Mouse (Mus musculus) splenic B cell, adult 2 months (primary cell): Measurements from ENCODE around the gene Plekhh3.

Source experiments
- DNase-seq: peaks from one replicate; pipeline ENCODE4 v3.0.0-alpha.2; 2011; ENCODE audit warnings: low read depth, low spot score
- H3K27me3 ChIP-seq: 2 replicates; pipeline ENCODE4 v1.6.1; 2012; ENCODE audit warnings: mild to moderate bottlenecking, low read length, moderate library complexity, mixed read lengths; ENCODE audit not compliant: control insufficient read depth, poor library complexity, insufficient read depth, severe bottlenecking
- H3K36me3 ChIP-seq: 2 replicates; pipeline ENCODE4 v1.6.1; 2012; ENCODE audit warnings: mild to moderate bottlenecking, low read length, moderate library complexity, mixed read lengths; ENCODE audit not compliant: control insufficient read depth, poor library complexity, insufficient read depth, severe bottlenecking

Gene Plekhh3

DNA sequence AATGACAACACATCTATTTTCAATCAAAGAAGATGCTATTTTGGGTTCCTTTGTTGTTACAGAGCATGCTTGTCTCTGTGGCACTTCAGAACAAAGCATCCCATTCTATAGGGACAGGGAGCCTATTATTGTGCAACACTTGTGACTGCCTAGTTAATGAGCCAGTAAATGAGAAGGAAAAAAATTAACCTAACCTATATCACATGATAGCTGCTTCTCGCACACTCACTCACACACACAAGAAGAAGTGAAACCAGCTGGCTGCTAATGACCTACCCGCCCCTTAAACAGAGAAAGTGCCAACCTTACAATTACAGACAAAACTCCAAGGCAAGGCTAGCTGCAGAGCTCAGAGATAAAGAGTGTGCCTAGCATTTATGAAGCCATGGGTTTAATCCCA lies 55.6 kb downstream of the Plekhh3 start:
- DNase-seq: peak; percentile 83
- H3K27me3 ChIP-seq: no peaks in the 10 kb centered on the region
- H3K36me3 ChIP-seq: no peaks in the 10 kb centered on the region; the same call in 1 of the 2 replicates
